Mouse (Mus musculus) kidney, postnatal 36 days (tissue): ENCODE data around the gene Gm281.
"Not testable (repeated sequence)": the region's sequence is repeated elsewhere in the genome, so short reads cannot be mapped to it uniquely, and the experiment has no call there.

Experiments
- DNase-seq, 2 experiments: peaks; one replicate each; pipeline ENCODE4 v3.0.0; 2021 to 2022; ENCODE audit warnings: mixed read lengths in 2 of 2

The Gm281 gene

GRCm38 (mm10) chr14:13914387-13915082 is at the start of gene Gm281:
TSS of gene Gm281 (minus strand) at chr14:13914478.
- no peak for DNase-seq

GRCm38 (mm10) chr14:13963527-13963926 is 49.2 kb upstream of the Gm281 start:
- DNase-seq = no peak

GRCm38 (mm10) chr14:13962476-13962875 is 48.2 kb upstream of the Gm281 start:
- DNase-seq = peak; percentile 34 to 47

GRCm38 (mm10) chr14:13961401-13962112 is 47.3 kb upstream of the Gm281 start, which contains the start of the genes Atxn7 and Thoc7:
TSS of gene Atxn7 (plus strand) at chr14:13961440.
TSS of gene Thoc7 (minus strand) at chr14:13961852.
- peak; percentile 58 to 77 for DNase-seq

GRCm38 (mm10) chr14:13960482-13961325 is 46.4 kb upstream of the Gm281 start:
- DNase-seq = peak; percentile 63 to 82

GRCm38 (mm10) chr14:13960079-13960478 is 45.8 kb upstream of the Gm281 start:
- DNase-seq = peak; percentile 31 to 67

GRCm38 (mm10) chr14:13952151-13952550 is 37.9 kb upstream of the Gm281 start:
- not testable (repeated sequence) for DNase-seq

- DNase-seq = peak; percentile 33 to 67
Measured at GRCm38 (mm10) chr14:13950401-13950800, 36.1 kb upstream of the Gm281 start.

GRCm38 (mm10) chr14:13948345-13948744 is 34.1 kb upstream of the Gm281 start:
- no peak for DNase-seq

GRCm38 (mm10) chr14:13944686-13945085 is 30.4 kb upstream of the Gm281 start:
- no peak for DNase-seq

- no peak for DNase-seq
Measured at GRCm38 (mm10) chr14:13934052-13934371, 19.7 kb upstream of the Gm281 start.

GRCm38 (mm10) chr14:13933290-13934051 is 19.2 kb upstream of the Gm281 start:
- DNase-seq = no peak

GRCm38 (mm10) chr14:13917630-13918029 is 3.4 kb upstream of the Gm281 start:
- peak; percentile 69 to 75 for DNase-seq

GRCm38 (mm10) chr14:13917208-13917607 is 2.9 kb upstream of the Gm281 start:
- no peak for DNase-seq

GRCm38 (mm10) chr14:13915207-13915606 is 929 bp upstream of the Gm281 start:
- no peak for DNase-seq

- DNase-seq = no peak
Measured at GRCm38 (mm10) chr14:13910148-13910547, 4.1 kb downstream of the Gm281 start.

GRCm38 (mm10) chr14:13907145-13907544 is 7.1 kb downstream of the Gm281 start:
- DNase-seq = no peak

- no peak for DNase-seq
Measured at GRCm38 (mm10) chr14:13906461-13906860, 7.8 kb downstream of the Gm281 start.

- DNase-seq = peak; percentile 51 to 65
Measured at GRCm38 (mm10) chr14:13901611-13902067, 12.6 kb downstream of the Gm281 start.

- no peak for DNase-seq
Measured at GRCm38 (mm10) chr14:13895198-13895597, 19.1 kb downstream of the Gm281 start.

- no peak for DNase-seq
Measured at GRCm38 (mm10) chr14:13893748-13894147, 20.5 kb downstream of the Gm281 start.

- DNase-seq = no peak
Measured at GRCm38 (mm10) chr14:13861416-13861815, 52.9 kb downstream of the Gm281 start.
